Mouse (Mus musculus): ENCODE results near the gene Ifna15.

DNA sequence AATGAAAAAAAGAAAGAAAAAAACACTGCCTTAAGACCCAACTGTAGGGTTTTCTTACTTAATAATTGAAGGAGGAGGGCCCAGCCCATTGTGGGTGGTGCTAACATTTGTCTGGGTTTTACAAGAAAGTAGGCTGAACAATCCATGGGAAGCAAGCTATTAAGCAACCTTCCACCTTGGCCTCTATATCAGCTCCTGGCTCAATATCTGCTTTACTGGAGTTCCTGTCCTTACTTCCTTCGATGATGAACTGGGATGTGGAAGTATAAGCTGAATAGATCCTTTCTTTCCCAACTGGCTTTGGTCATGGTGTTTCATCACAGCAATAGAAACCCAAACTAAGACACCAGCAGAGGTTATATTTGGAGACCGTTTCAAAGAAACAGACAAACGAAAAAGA lies 32.7 kb downstream of the Ifna15 start:
- TF ChIP-seq CTCF (IDR thresholded peaks at IDR 0.05; ENCODE audit: insufficient read depth, low read depth, low read length) = no peak
- TF ChIP-seq POLR2A (IDR thresholded peaks at IDR 0.05; ENCODE audit: insufficient read depth, low read depth, low read length) = no peak

All from olfactory bulb, adult 2 months (tissue).